Mouse (Mus musculus) adrenal gland, adult (tissue): ENCODE data around the gene Slc25a3.

Source experiments
- DNase-seq, 2 experiments: peaks; one replicate each; pipeline ENCODE4 v3.0.0; 2022 to 2023; ENCODE audit warnings: low spot score in 1 of 2; ENCODE audit not compliant: inconsistent age in 2 of 2

Gene Slc25a3

GRCm38 (mm10) chr10:91143313-91144230 is 19.7 kb upstream of the Slc25a3 start:
- DNase-seq = no peak

- no peak for DNase-seq
These were observed 18.9 kb upstream of the Slc25a3 start for GRCm38 (mm10) chr10:91142654-91143191.

- peak in 1 of 2 experiments; percentile 81 for DNase-seq
These were observed 17.7 kb upstream of the Slc25a3 start for GRCm38 (mm10) chr10:91141564-91141963.

- no peak for DNase-seq
These were observed 15.4 kb upstream of the Slc25a3 start for GRCm38 (mm10) chr10:91139148-91139766.

GRCm38 (mm10) chr10:91138317-91138716 is 14.5 kb upstream of the Slc25a3 start:
- DNase-seq = no peak

GRCm38 (mm10) chr10:91137400-91137799 is 13.5 kb upstream of the Slc25a3 start:
- DNase-seq = peak; percentile 44 to 67

GRCm38 (mm10) chr10:91135302-91135972 is 11.6 kb upstream of the Slc25a3 start:
- no peak for DNase-seq

- no peak for DNase-seq
These were observed 7.7 kb upstream of the Slc25a3 start for GRCm38 (mm10) chr10:91131565-91131964.

GRCm38 (mm10) chr10:91130792-91131191 is 6.9 kb upstream of the Slc25a3 start:
- no peak for DNase-seq

GRCm38 (mm10) chr10:91128551-91129160 is 4.8 kb upstream of the Slc25a3 start:
- DNase-seq = peak; percentile 73 to 84

- no peak for DNase-seq
These were observed 3.5 kb upstream of the Slc25a3 start for GRCm38 (mm10) chr10:91127395-91127794.

GRCm38 (mm10) chr10:91126618-91127355 is 2.9 kb upstream of the Slc25a3 start:
- peak; percentile 39 to 80 for DNase-seq

GRCm38 (mm10) chr10:91123281-91123827 is 505 bp downstream of the Slc25a3 start:
- DNase-seq = peak; percentile 73 to 88

GRCm38 (mm10) chr10:91122646-91123045 is 1.2 kb downstream of the Slc25a3 start:
- no peak for DNase-seq

- DNase-seq = no peak
These were observed 6.9 kb downstream of the Slc25a3 start for GRCm38 (mm10) chr10:91116958-91117357.

GRCm38 (mm10) chr10:91109841-91110240 is 14.0 kb downstream of the Slc25a3 start:
- DNase-seq = no peak

- no peak for DNase-seq
These were observed 17.9 kb downstream of the Slc25a3 start for GRCm38 (mm10) chr10:91105981-91106380.

- no peak for DNase-seq
These were observed 20.9 kb downstream of the Slc25a3 start for GRCm38 (mm10) chr10:91102799-91103590.

GRCm38 (mm10) chr10:91101936-91102335 is 21.9 kb downstream of the Slc25a3 start:
- DNase-seq = no peak
